Mouse (Mus musculus) hindbrain, embryonic 14.5 days (tissue): Measurements from ENCODE around the gene Egr4. TPM values are rescaled to one million over a fixed set of nuclear protein-coding genes. Genes with fewer than 3 reads are reported as not detected.
A peak's percentile ranks its signal among the peaks of the same experiment; 100 is the strongest.

Experiments used
- ATAC-seq: fragments of 200-750 bp; cut with Nextera tagmentation; 2 replicates; pipeline ENCODE4 v1.8.0; 2017; ENCODE audit warnings: moderate number of reproducible peaks, mild to moderate bottlenecking, moderate TSS enrichment, moderate library complexity; ENCODE audit not compliant: low FRiP score
- DNase-seq: peaks from one replicate; pipeline ENCODE4 v3.0.0-alpha.2; 2015; ENCODE audit warnings: low spot score
- H3K27ac ChIP-seq: fragments of 300-500 bp; sonication (generic); 2 replicates; pipeline ENCODE4 v1.5.1; 2014; ENCODE audit warnings: mild to moderate bottlenecking, moderate library complexity
- H3K27me3 ChIP-seq: fragments of 300-500 bp; sonication (generic); 2 replicates; pipeline ENCODE4 v1.6.1; 2014; ENCODE audit warnings: mild to moderate bottlenecking, low read length, mixed read lengths; ENCODE audit not compliant: control insufficient read depth, insufficient read depth
- H3K36me3 ChIP-seq: fragments of 300-500 bp; sonication (generic); replicated peaks from 2 replicates; pipeline ENCODE4 v1.6.1; 2014; ENCODE audit not compliant: control insufficient read depth, insufficient read depth
- H3K4me1 ChIP-seq: fragments of 300-500 bp; sonication (generic); replicated peaks from 2 replicates; pipeline ENCODE4 v1.6.1; 2014; ENCODE audit warnings: antibody characterized with exemption, low read length, mixed read lengths; ENCODE audit not compliant: control insufficient read depth, insufficient read depth
- H3K4me2 ChIP-seq: fragments of 300-500 bp; sonication (generic); replicated peaks from 2 replicates; pipeline ENCODE4 v1.6.1; 2014; ENCODE audit warnings: mild to moderate bottlenecking, moderate library complexity
- H3K4me3 ChIP-seq: fragments of 300-500 bp; sonication (generic); replicated peaks from 2 replicates; pipeline ENCODE4 v1.5.1; 2014; ENCODE audit warnings: mild to moderate bottlenecking, low read length
- H3K9ac ChIP-seq: fragments of 300-500 bp; sonication (generic); 2 replicates; pipeline ENCODE4 v1.6.1; 2014
- H3K9me3 ChIP-seq: fragments of 300-500 bp; sonication (generic); 2 replicates; pipeline ENCODE4 v1.6.1; 2016; ENCODE audit warnings: low read length; ENCODE audit not compliant: control insufficient read depth
- WGBS: fragments of 180-500 bp; shearing (Covaris S2); extraction: QIAGEN DNeasy Blood & Tissue Kit; methylation state at CpG from one replicate; pipeline ENCODE4 v1.1.7; 2014; 5-methylcytosine and 5-hydroxymethylcytosine counted together
- polyA plus RNA-seq: library from polyadenylated mRNA; unstranded; fragments of >200 nt; fragmentation: Nextera tagmentation; extraction: Ambion mirVana; gene quantifications from 2 replicates; pipeline ENCODE4 v1.2.1, GENCODE M21; 2014

The Egr4 gene
- 0.08 and 0.18 TPM in 2 replicates for polyA plus RNA-seq

GRCm38 (mm10) chr6:85513531-85513910 lies at the start of gene Egr4:
Gene Egr4 (minus strand): TSS chr6:85513589.
- H3K9me3 ChIP-seq, result no peaks in the 10 kb centered on the region
- H3K27me3 ChIP-seq, result peaks cover 64% of the 10 kb centered on the region
- H3K4me3 ChIP-seq, result peak within 1 kb of the TSS; percentile 43
- peak within 1 kb of the TSS; percentile 85 for H3K4me2 ChIP-seq
- no peak within 1 kb of the TSS for H3K27ac ChIP-seq
- peak; percentile 52 for ATAC-seq
- peaks cover 14% of the 10 kb centered on the region for H3K4me1 ChIP-seq
- no peaks in the 10 kb centered on the region for H3K36me3 ChIP-seq
- DNase-seq, result peak; percentile 73
- under 1% methylated on average over 38 of the region's 38 CpGs for WGBS
- H3K9ac ChIP-seq, result peak within 1 kb of the TSS; percentile 35

- DNase-seq (no peak), ATAC-seq (no peak)
- no peaks in the 10 kb centered on the region for H3K27me3 ChIP-seq
- no peaks in the 10 kb centered on the region for H3K9me3 ChIP-seq
- H3K36me3 ChIP-seq, result no peaks in the 10 kb centered on the region
- H3K4me2 ChIP-seq, result no peak overlapping the region
- 45% methylated on average over 1 of the region's 1 CpGs for WGBS
- no peak overlapping the region for H3K4me3 ChIP-seq
- no peaks in the 10 kb centered on the region for H3K4me1 ChIP-seq
- H3K9ac ChIP-seq, result no peak overlapping the region
- no peak overlapping the region for H3K27ac ChIP-seq
These were observed 49.0 kb upstream of the Egr4 start for GRCm38 (mm10) chr6:85562374-85562773.

GRCm38 (mm10) chr6:85547642-85548041 lies 34.3 kb upstream of the Egr4 start:
- H3K4me3 ChIP-seq, result no peak overlapping the region
- no peak for ATAC-seq
- 96% methylated on average over 5 of the region's 5 CpGs for WGBS

GRCm38 (mm10) chr6:85544251-85544881 lies 31.0 kb upstream of the Egr4 start:
- Histone ChIP-seq H3K27ac (no peak overlapping the region), H3K36me3 (no peaks in the 10 kb centered on the region), H3K27me3 (no peaks in the 10 kb centered on the region), H3K9ac (no peak overlapping the region), H3K4me2 (no peak overlapping the region; the same call in 1 of the 2 replicates), H3K4me1 (no peaks in the 10 kb centered on the region), H3K9me3 (no peaks in the 10 kb centered on the region), H3K4me3 (no peak overlapping the region)
- WGBS, result 63% methylated on average over 13 of the region's 13 CpGs
- DNase-seq (no peak), ATAC-seq (no peak)

More at GRCm38 (mm10) chr6:85547642-85548041, 34.3 kb upstream of the Egr4 start:
- no peaks in the 10 kb centered on the region for H3K4me1 ChIP-seq
- H3K9ac ChIP-seq, result no peak overlapping the region
- no peaks in the 10 kb centered on the region for H3K9me3 ChIP-seq
- no peak overlapping the region for H3K27ac ChIP-seq
- no peak overlapping the region for H3K4me2 ChIP-seq
- H3K27me3 ChIP-seq, result no peaks in the 10 kb centered on the region
- H3K36me3 ChIP-seq, result no peaks in the 10 kb centered on the region
- DNase-seq, result no peak

- no peaks in the 10 kb centered on the region for H3K9me3 ChIP-seq
- no peak overlapping the region for H3K9ac ChIP-seq
- H3K4me2 ChIP-seq, result no peak overlapping the region
- no peak for ATAC-seq
- no peaks in the 10 kb centered on the region for H3K4me1 ChIP-seq
- H3K4me3 ChIP-seq, result no peak overlapping the region
- no peaks in the 10 kb centered on the region for H3K27me3 ChIP-seq
- H3K27ac ChIP-seq, result no peak overlapping the region
- no peak for DNase-seq
- WGBS, result 80% methylated on average over 10 of the region's 10 CpGs
- no peaks in the 10 kb centered on the region for H3K36me3 ChIP-seq
These were observed 30.2 kb upstream of the Egr4 start for GRCm38 (mm10) chr6:85543351-85544175.

GRCm38 (mm10) chr6:85522825-85523224 lies 9.4 kb upstream of the Egr4 start:
- Histone ChIP-seq H3K36me3 (no peaks in the 10 kb centered on the region), H3K9me3 (no peaks in the 10 kb centered on the region), H3K4me3 (no peak overlapping the region), H3K4me1 (peaks cover 4% of the 10 kb centered on the region), H3K27ac (no peak overlapping the region), H3K9ac (no peak overlapping the region), H3K4me2 (no peak overlapping the region), H3K27me3 (no peaks in the 10 kb centered on the region)
- ATAC-seq, result no peak
- no peak for DNase-seq
- 72% methylated on average over 2 of the region's 2 CpGs for WGBS

GRCm38 (mm10) chr6:85522026-85522425 lies 8.6 kb upstream of the Egr4 start:
- no peak for DNase-seq
- Histone ChIP-seq H3K4me2 (no peak overlapping the region), H3K9ac (no peak overlapping the region), H3K27me3 (no peaks in the 10 kb centered on the region; the same call in 1 of the 2 replicates), H3K9me3 (no peaks in the 10 kb centered on the region), H3K4me3 (no peak overlapping the region), H3K4me1 (peaks cover 4% of the 10 kb centered on the region), H3K36me3 (no peaks in the 10 kb centered on the region), H3K27ac (no peak overlapping the region)
- no peak for ATAC-seq
- WGBS, result 88% methylated on average over 5 of the region's 5 CpGs

- H3K9ac ChIP-seq, result no peak overlapping the region; the same call in 1 of the 2 replicates
- H3K4me3 ChIP-seq, result no peak overlapping the region
- H3K4me1 ChIP-seq, result peaks cover 4% of the 10 kb centered on the region
- 26% methylated on average over 5 of the region's 5 CpGs for WGBS
- peak; percentile 61; the same call in 1 of the 2 replicates for ATAC-seq
- H3K36me3 ChIP-seq, result no peaks in the 10 kb centered on the region
- no peaks in the 10 kb centered on the region for H3K9me3 ChIP-seq
- peak; percentile 55 for DNase-seq
- H3K4me2 ChIP-seq, result peak overlapping the region; percentile 18; the same call in 1 of the 2 replicates
- peak overlapping the region; percentile 62 for H3K27ac ChIP-seq
- H3K27me3 ChIP-seq, result peaks cover 31% of the 10 kb centered on the region
These were observed 4.8 kb upstream of the Egr4 start for GRCm38 (mm10) chr6:85518091-85518693.

- no peak overlapping the region for H3K4me3 ChIP-seq
- DNase-seq, result no peak
- no peak overlapping the region for H3K27ac ChIP-seq
- H3K4me1 ChIP-seq, result peaks cover 14% of the 10 kb centered on the region
- no peaks in the 10 kb centered on the region for H3K9me3 ChIP-seq
- H3K27me3 ChIP-seq, result peaks cover 54% of the 10 kb centered on the region
- ATAC-seq, result no peak
- WGBS, result 61% methylated on average over 4 of the region's 4 CpGs
- H3K36me3 ChIP-seq, result no peaks in the 10 kb centered on the region
- no peak overlapping the region for H3K4me2 ChIP-seq
- H3K9ac ChIP-seq, result no peak overlapping the region
These were observed 2.6 kb upstream of the Egr4 start for GRCm38 (mm10) chr6:85515941-85516340.
